Mouse (Mus musculus): Measurements from ENCODE around the gene Hpcal1.

GRCm38 (mm10) chr12:17657561-17658195 is 33.0 kb upstream of the Hpcal1 start:
- TF ChIP-seq POLR2A (IDR thresholded peaks at IDR 0.05; ENCODE audit: insufficient read depth, low read length): no peak
- TF ChIP-seq CTCF (IDR thresholded peaks at IDR 0.05; ENCODE audit: low read depth, low read length): no peak
